Mouse (Mus musculus) ES-E14 (cell line): ENCODE results near the gene Ceacam19.
"Not testable (repeated sequence)": the region's sequence is repeated elsewhere in the genome, so short reads cannot be mapped to it uniquely, and the experiment has no call there.

Experiments used
- HCFC1 ChIP-seq: IDR thresholded peaks from 2 replicates; pipeline ENCODE4 v1.6.1; 2012; ENCODE audit warnings: low read length, inconsistent platforms, borderline replicate concordance; ENCODE audit not compliant: insufficient read depth
- ZC3H11A ChIP-seq: IDR thresholded peaks from 2 replicates; pipeline ENCODE4 v1.6.1; 2012; ENCODE audit warnings: low read depth, mild to moderate bottlenecking, inconsistent platforms, low read length, borderline replicate concordance

DNA sequence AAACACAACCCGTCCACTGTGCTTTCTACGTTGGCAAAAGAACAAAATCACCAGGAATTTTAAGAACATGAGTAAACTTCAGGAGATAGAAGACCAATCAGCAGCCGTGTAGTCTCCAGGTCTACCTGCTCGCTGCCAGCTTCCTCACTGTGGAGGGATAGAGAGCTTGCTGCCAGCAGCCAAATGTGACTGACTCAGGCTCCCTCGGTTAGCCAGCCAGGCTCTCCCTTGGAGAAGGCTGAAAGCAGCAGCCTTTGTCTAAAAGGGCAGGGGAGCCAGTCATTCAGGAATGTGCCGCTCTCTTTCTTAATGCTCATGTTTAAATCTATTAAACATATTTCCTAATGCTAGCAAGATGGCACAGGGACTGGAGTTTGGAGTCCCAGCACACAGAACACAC, 42.7 kb upstream of the Ceacam19 start:
- TF ChIP-seq ZC3H11A, HCFC1: not testable (repeated sequence)
